Mouse (Mus musculus) kidney, adult 2 months (tissue): Measurements from ENCODE around the gene Cul9.

ENCODE experiments used
- CTCF ChIP-seq: fragments of 200-500 bp; conservative IDR thresholded peaks from 2 replicates; pipeline ENCODE4 v1.5.1; 2011; ENCODE audit warnings: low read depth, mild to moderate bottlenecking, control low read depth, low read length, moderate library complexity, mixed read lengths; ENCODE audit not compliant: insufficient read depth, insufficient read length
- POLR2A ChIP-seq: fragments of 200-500 bp; IDR thresholded peaks from one replicate; pipeline ENCODE4 v1.6.1; 2011; ENCODE audit warnings: low read depth, low read length, control low read depth

- TF ChIP-seq POLR2A (no peak), CTCF (no peak)
Observed at GRCm38 (mm10) chr17:46476601-46477000, 69.6 kb downstream of the Cul9 start.
